Mouse (Mus musculus): ENCODE results near the gene Dync1i1.

- TF ChIP-seq CTCF (IDR thresholded peaks at IDR 0.05; ENCODE audit: low read depth, low read length) (no peak), POLR2A (IDR thresholded peaks at IDR 0.05; ENCODE audit: borderline replicate concordance, low read depth, low read length) (no peak)
Observed at GRCm38 (mm10) chr6:5871581-5872298, 146.3 kb downstream of the Dync1i1 start.

Data from bone marrow macrophage, adult 2 months (primary cell).